Mouse (Mus musculus) forebrain, embryonic 16.5 days (tissue): Measurements from ENCODE around the gene Ube2r2. TPM values are rescaled to one million over a fixed set of nuclear protein-coding genes. Genes with fewer than 3 reads are reported as not detected.

Experiments used
- ATAC-seq: fragments of 200-750 bp; cut with Nextera tagmentation; 2 replicates; pipeline ENCODE4 v1.8.0; 2017; ENCODE audit warnings: mild to moderate bottlenecking, moderate library complexity
- H3K27ac ChIP-seq: fragments of 300-500 bp; sonication (generic); 2 replicates; pipeline ENCODE4 v1.5.1; 2014; ENCODE audit warnings: low read length, control low read depth
- H3K27me3 ChIP-seq: fragments of 300-500 bp; sonication (generic); replicated peaks from 2 replicates; pipeline ENCODE4 v1.6.1; 2014; ENCODE audit warnings: low read length; ENCODE audit not compliant: control insufficient read depth, insufficient read depth
- H3K36me3 ChIP-seq: fragments of 300-500 bp; sonication (generic); 2 replicates; pipeline ENCODE4 v1.6.1; 2014; ENCODE audit not compliant: control insufficient read depth, insufficient read depth
- H3K4me1 ChIP-seq: fragments of 300-500 bp; sonication (generic); replicated peaks from 2 replicates; pipeline ENCODE4 v1.6.1; 2014; ENCODE audit warnings: low read length; ENCODE audit not compliant: control insufficient read depth, insufficient read depth
- H3K4me2 ChIP-seq: fragments of 300-500 bp; sonication (generic); 2 replicates; pipeline ENCODE4 v1.6.1; 2014; ENCODE audit warnings: mild to moderate bottlenecking, low read length, control low read depth
- H3K4me3 ChIP-seq: fragments of 300-500 bp; sonication (generic); replicated peaks from 2 replicates; pipeline ENCODE4 v1.5.1; 2014; ENCODE audit warnings: mild to moderate bottlenecking, low read length, control low read depth
- H3K9ac ChIP-seq: fragments of 300-500 bp; sonication (generic); replicated peaks from 2 replicates; pipeline ENCODE4 v1.6.1; 2014; ENCODE audit warnings: low read depth, low read length, control low read depth
- H3K9me3 ChIP-seq: fragments of 300-500 bp; sonication (generic); 2 replicates; pipeline ENCODE4 v1.6.1; 2016; ENCODE audit warnings: low read length; ENCODE audit not compliant: control insufficient read depth
- WGBS: fragments of 180-500 bp; shearing (Covaris S2); extraction: QIAGEN DNeasy Blood & Tissue Kit; methylation state at CpG from one replicate; pipeline ENCODE4 v1.1.7; 2014; 5-methylcytosine and 5-hydroxymethylcytosine counted together
- polyA plus RNA-seq: library from polyadenylated mRNA; unstranded; fragments of >200 nt; fragmentation: Nextera tagmentation; extraction: Ambion mirVana; gene quantifications from 2 replicates; pipeline ENCODE4 v1.2.1, GENCODE M21; 2015

Gene Ube2r2
- polyA plus RNA-seq, 1 experiment from 2014 or later: 51.4 TPM

DNA sequence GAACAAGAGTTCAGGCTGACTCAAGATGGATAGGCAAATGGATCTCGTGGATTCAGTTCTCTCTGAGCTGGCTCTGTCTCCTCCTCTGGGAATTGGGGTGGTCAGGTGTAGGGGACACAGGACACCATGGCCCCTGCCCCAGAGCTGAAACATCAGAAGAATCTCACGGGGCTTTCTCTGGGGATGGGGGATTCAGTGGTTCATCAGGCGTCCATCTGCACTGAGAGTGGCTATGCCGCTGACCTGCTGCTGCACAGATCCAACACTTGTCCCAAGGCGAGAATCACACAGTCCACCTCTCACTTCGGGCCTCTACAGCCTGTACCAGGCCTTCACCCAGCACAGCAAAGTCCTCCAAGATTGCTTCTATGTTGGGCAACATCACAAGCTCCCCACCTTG is 20.5 kb upstream of the Ube2r2 start:
- Histone ChIP-seq H3K4me1 (no peaks in the 10 kb centered on the region), H3K4me2 (no peak overlapping the region), H3K27ac (no peak overlapping the region), H3K36me3 (peaks cover 34% of the 10 kb centered on the region), H3K27me3 (no peaks in the 10 kb centered on the region), H3K4me3 (no peak overlapping the region), H3K9ac (no peak overlapping the region), H3K9me3 (no peaks in the 10 kb centered on the region)
- WGBS: 83% methylated on average over 6 of the region's 6 CpGs
- no peak for ATAC-seq

DNA sequence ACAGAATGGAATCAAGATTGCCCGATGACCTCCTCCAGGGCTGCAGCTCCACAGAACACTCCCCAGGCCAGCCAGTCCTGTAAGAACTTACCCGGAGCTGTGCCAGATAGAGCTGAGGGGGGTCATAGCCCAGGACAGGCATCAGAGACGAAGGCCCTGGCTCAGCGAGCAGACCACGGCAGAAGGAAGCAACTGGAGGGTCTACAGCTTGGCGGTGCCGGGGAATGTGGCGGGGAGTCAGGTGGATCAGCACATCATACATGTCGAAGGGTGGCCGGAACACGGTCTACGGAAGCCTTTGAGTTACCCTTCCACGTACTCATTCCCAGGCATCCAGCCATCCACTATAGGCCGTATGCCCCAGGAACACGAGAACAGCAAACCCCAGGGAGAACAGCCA is 19.8 kb upstream of the Ube2r2 start:
- no peak overlapping the region for H3K9ac ChIP-seq
- ATAC-seq: no peak
- no peaks in the 10 kb centered on the region for H3K27me3 ChIP-seq
- H3K36me3 ChIP-seq: peaks cover 36% of the 10 kb centered on the region
- WGBS: 94% methylated on average over 15 of the region's 15 CpGs
- H3K27ac ChIP-seq: no peak overlapping the region
- no peaks in the 10 kb centered on the region for H3K9me3 ChIP-seq
- H3K4me3 ChIP-seq: no peak overlapping the region
- no peak overlapping the region for H3K4me2 ChIP-seq
- H3K4me1 ChIP-seq: no peaks in the 10 kb centered on the region

DNA sequence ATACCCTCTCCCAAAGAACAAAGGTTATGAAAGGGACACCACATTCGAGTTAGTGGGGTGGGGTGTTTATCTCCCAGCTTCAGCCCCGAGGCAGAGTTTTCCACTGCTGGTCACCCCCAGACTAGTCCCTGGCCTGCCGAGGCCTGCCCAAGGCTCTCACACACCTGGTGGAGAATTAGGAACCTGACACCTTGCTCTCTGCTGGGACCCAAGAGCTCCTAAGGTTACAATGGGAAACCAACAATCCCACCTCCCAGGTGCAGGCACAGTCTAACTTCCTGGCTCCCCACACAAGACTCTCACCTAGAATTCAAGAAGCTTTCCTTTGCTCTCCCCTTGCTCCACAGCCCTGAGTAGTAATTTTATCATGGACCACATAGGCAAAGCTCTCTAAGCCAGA is 18.7 kb upstream of the Ube2r2 start:
- Histone ChIP-seq H3K9ac (no peak overlapping the region), H3K4me2 (no peak overlapping the region)

DNA sequence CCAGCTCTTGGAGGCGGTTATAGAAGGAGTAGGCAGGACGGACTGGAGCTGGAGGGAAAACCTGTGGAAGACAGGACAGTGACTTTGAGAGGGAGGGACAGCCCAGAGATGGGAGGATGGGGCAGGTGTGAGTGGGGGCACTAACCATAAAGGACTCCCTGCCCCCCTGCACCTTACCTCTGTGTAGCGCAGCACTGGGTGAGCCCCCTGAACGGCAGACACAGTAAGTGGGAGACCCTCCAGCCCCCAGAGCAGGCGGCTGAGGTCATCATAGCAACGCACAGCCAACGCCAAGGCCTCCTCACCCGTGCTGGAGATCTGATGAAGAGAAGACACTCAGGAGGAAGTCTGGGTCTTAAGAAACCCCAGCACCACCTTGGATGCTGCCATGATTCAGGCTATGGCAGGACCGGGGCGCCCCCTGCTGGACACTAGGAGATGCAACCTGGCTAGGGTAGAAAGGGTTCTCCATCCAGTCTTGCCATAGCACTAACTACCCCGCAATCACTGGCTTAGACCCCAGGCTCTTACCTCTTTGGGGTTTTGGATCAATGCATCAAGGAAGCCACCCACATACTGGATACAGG is 16.7 kb upstream of the Ube2r2 start:
- H3K27ac ChIP-seq: no peak overlapping the region
- H3K9ac ChIP-seq: no peak overlapping the region
- no peak overlapping the region for H3K4me2 ChIP-seq
- H3K36me3 ChIP-seq: peaks cover 40% of the 10 kb centered on the region
- H3K9me3 ChIP-seq: no peaks in the 10 kb centered on the region
- no peak for ATAC-seq
- no peak overlapping the region for H3K4me3 ChIP-seq
- WGBS: 73% methylated on average over 11 of the region's 11 CpGs
- no peaks in the 10 kb centered on the region for H3K27me3 ChIP-seq
- H3K4me1 ChIP-seq: peaks cover 10% of the 10 kb centered on the region

More for the DNA sequence above, 18.7 kb upstream of the Ube2r2 start:
- Histone ChIP-seq H3K4me1 (no peaks in the 10 kb centered on the region), H3K36me3 (peaks cover 40% of the 10 kb centered on the region), H3K27me3 (no peaks in the 10 kb centered on the region), H3K27ac (no peak overlapping the region), H3K9me3 (no peaks in the 10 kb centered on the region), H3K4me3 (no peak overlapping the region)
- WGBS: 76% methylated on average over 3 of the region's 3 CpGs
- no peak for ATAC-seq

DNA sequence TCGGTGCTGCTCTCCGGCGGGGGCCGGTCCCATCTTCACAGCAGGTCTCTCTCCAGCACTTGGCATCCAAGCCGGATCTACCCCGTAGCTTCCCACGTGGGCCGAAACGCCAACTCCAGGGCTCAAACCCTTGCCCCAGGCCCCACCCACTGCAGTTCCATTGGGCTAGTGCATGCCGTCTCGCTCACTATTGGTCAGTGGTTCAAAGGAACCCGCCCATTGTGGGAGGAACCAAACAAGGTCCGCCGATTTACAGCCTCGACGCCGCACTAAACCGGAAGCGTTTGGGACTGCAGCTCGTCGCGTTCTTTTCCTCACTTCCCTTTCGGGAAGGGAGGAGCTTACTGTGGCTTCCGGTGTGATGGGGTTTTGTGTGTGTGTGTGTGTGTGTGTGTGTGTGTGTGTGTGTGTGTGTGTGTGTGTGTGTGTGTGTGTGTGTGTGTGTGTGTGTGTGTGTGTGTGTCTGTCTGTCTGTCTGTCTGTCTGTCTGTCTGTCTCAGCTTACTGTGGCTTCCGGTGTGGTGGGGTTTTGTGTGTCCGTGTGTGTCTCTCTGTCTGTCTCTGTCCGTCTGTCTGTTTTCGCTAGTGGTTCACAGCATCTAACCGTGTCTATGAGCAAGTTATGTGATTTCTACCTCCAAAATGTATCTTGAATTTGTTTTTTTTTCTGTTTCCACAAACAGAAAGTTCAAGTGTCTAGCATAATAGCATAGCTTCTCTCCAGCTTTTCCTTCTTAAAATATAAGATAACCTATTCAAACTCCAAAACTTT is 11.2 kb upstream of the Ube2r2 start, which contains the start of gene Nol6:
TSS of gene Nol6 (minus strand) at position 276 of the 772 bp plus-strand sequence.
- Histone ChIP-seq H3K27me3 (0 out of 2 replicates have a peak, but pooled peaks cover 2% of the 10 kb centered on the region), H3K4me3 (peak within 1 kb of the TSS; percentile 84), H3K27ac (0 out of 2 replicates have a peak within 1 kb of the TSS, but pooled peaks have one; percentile 38), H3K36me3 (peaks cover 6% of the 10 kb centered on the region; the same call in 1 of the 2 replicates), H3K9ac (peak within 1 kb of the TSS; percentile 66), H3K9me3 (no peaks in the 10 kb centered on the region), H3K4me1 (peaks cover 11% of the 10 kb centered on the region), H3K4me2 (peak within 1 kb of the TSS; percentile 92)
- WGBS: 3% methylated on average over 27 of the region's 29 CpGs
- peak; percentile 100 for ATAC-seq

DNA sequence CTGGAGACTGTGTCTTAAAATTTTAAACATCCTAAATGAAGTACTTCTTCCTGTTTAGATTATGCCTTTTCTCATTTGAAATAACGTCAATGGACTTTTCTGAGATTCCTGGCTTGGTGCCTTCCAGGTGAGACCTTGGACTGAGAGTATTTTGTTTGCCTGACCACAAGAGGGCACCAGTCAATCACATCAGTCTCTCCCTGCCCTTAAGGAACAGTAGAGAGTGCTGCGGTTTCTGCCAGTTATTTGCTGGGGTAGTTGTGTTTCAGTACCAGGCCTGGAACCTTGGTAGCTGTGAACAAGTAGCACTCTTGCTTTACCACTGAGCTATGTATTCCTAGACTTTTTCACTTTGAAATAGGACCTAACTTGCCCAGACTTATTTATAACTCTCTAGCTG is 6.1 kb upstream of the Ube2r2 start:
- Histone ChIP-seq H3K4me1 (peaks cover 2% of the 10 kb centered on the region; the same call in 1 of the 2 replicates), H3K9me3 (no peaks in the 10 kb centered on the region), H3K36me3 (no peaks in the 10 kb centered on the region), H3K9ac (no peak overlapping the region), H3K4me3 (no peak overlapping the region), H3K4me2 (no peak overlapping the region), H3K27me3 (0 out of 2 replicates have a peak, but pooled peaks cover 2% of the 10 kb centered on the region), H3K27ac (no peak overlapping the region)
- WGBS: 2% methylated on average over 2 of the region's 2 CpGs
- ATAC-seq: peak; percentile 59

DNA sequence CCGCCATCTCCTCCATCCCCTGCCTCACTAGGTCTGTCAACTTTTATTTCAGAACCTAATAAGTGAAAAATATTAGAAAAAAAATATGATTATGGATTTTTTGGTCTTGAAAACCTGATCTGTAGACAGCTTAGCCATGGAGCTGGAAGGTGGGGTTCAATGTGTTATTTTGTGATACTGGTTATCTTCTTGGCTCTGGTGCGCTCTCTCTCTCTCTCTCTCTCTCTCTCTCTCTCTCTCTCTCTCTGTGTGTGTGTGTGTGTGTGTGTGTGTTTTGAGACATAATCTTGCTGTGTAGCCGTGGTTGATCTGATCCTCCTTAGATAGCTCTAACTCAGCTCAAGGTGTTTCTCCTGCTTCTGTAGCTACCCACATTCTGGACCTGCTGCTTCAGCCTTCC is 5.7 kb upstream of the Ube2r2 start:
- 74% methylated on average over 3 of the region's 3 CpGs for WGBS
- no peak overlapping the region for H3K4me3 ChIP-seq

DNA sequence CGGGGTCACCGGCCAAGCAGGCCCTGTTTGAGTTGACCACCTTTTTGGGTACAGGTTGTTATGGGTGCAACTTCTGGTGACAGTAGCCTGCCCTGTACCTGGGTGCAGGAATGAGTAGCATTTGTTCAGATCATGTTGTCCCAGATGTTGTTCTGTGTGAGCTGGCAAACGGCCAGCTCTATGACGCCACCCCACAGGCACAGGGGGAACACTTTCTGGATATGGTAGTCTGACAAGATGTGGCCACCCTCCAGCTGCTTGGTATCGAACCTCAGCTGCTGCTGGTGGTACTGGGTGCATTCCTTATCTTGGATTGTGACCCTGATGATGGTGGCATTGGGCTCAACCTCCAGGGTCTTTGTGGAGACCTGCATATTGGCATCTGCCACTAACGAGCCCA is 3.1 kb upstream of the Ube2r2 start:
- ATAC-seq: no peak
- no peak overlapping the region for H3K4me3 ChIP-seq
- H3K9me3 ChIP-seq: no peaks in the 10 kb centered on the region
- no peak overlapping the region for H3K4me2 ChIP-seq
- no peaks in the 10 kb centered on the region for H3K36me3 ChIP-seq
- no peaks in the 10 kb centered on the region for H3K27me3 ChIP-seq
- WGBS: 64% methylated on average over 6 of the region's 6 CpGs
- H3K9ac ChIP-seq: no peak overlapping the region
- no peak overlapping the region for H3K27ac ChIP-seq
- peaks cover 6% of the 10 kb centered on the region for H3K4me1 ChIP-seq

More for the DNA sequence above, 5.7 kb upstream of the Ube2r2 start:
- no peaks in the 10 kb centered on the region for H3K9me3 ChIP-seq
- H3K36me3 ChIP-seq: no peaks in the 10 kb centered on the region
- H3K27me3 ChIP-seq: 0 out of 2 replicates have a peak, but pooled peaks cover 2% of the 10 kb centered on the region
- no peak overlapping the region for H3K4me2 ChIP-seq
- ATAC-seq: no peak
- H3K9ac ChIP-seq: no peak overlapping the region
- peaks cover 6% of the 10 kb centered on the region for H3K4me1 ChIP-seq
- H3K27ac ChIP-seq: no peak overlapping the region

DNA sequence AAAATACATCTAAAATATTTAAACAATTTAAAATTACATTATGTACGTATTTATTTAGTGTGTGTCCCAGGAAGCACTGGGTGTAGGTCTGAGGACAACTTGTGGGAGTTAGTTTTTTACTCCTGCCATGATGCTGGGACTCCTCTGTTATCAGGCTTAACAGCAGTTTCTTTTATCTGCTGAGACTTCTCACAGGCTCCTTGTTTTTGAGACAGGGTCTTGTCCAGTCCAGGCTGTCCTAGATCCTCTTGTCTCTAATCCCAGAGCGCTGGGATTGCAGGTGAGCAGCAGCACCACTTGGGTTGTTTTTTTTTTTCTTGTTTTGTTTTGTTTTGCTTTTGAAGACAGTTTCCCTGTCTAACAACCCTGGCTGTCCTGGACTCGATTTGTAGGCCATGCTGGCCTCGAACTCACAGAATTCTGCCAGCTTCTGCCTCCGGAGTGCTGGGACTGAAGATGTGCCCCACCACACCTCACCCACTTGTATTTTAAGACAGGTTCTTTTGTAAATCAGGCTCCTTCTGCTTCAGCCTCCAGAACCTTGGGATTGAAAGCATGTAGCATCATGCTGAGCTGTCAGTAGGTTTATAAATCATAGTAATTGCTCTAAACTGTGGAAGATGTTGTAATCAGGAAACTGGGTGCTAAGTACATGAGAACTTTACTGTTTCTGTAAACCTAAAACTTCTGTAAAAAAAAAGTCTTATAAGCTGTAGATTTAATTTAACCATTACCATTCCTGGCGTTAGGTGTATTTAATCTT is 1.8 kb upstream of the Ube2r2 start:
- peaks cover 15% of the 10 kb centered on the region for H3K4me1 ChIP-seq
- no peak for ATAC-seq
- H3K4me2 ChIP-seq: no peak overlapping the region
- H3K9ac ChIP-seq: no peak overlapping the region
- WGBS: 85% methylated on average over 6 of the region's 6 CpGs
- no peaks in the 10 kb centered on the region for H3K9me3 ChIP-seq
- H3K27ac ChIP-seq: no peak overlapping the region
- H3K4me3 ChIP-seq: no peak overlapping the region
- no peaks in the 10 kb centered on the region for H3K36me3 ChIP-seq
- H3K27me3 ChIP-seq: no peaks in the 10 kb centered on the region
